Mouse (Mus musculus) gastrocnemius, postnatal 36 days (tissue): ENCODE measurements around the gene Ero1lb. TPM values are rescaled to one million over a fixed set of nuclear protein-coding genes. Genes with fewer than 3 reads are reported as not detected.
"Not testable (repeated sequence)": the region's sequence is repeated elsewhere in the genome, so short reads cannot be mapped to it uniquely, and the experiment has no call there.

Experiments used
- DNase-seq, 2 experiments: peaks; one replicate each; pipeline ENCODE4 v3.0.0; 2022
- intact Hi-C: fragments of 180-260 bp; cut with DNase I; formaldehyde crosslinking; loops from one replicate; pipeline ENCODE4 v1.15.1; 2025
- total RNA-seq, 2 experiments: library from RNA; stranded (reverse); gene quantifications; 2 replicates each; pipeline ENCODE4 v1.2.3; 2021

The Ero1lb gene
- total RNA-seq, 2 experiments from 2014 or later: 1.2 to 1.3 TPM

- intact Hi-C loops: not testable (repeated sequence)
- DNase-seq: peak; percentile 31 to 41
These were observed 85.2 kb downstream of the Ero1lb start for GRCm38 (mm10) chr13:12650877-12651176.

Other genes starting within 250 kb of the Ero1lb start
- 1,000 to 10,000 TPM; 1,044 to 1,453 TPM for gene Actn2, start 225.1 kb upstream of the Ero1lb start, total RNA-seq
- 10 to 100 TPM; 13.7 to 14.1 TPM for gene Heatr1, start 170.8 kb upstream of the Ero1lb start, total RNA-seq
- gene Lgals8, start 100.9 kb upstream of the Ero1lb start, total RNA-seq: 10 to 100 TPM; 24.6 to 30.7 TPM
- under 1 TPM in 1 of 2 experiments, not detected in 1; 0.08 TPM for gene Edaradd, start 45.4 kb upstream of the Ero1lb start, total RNA-seq
- gene Prl2c3, start 234.2 kb downstream of the Ero1lb start, total RNA-seq: not detected